Mouse (Mus musculus): ENCODE measurements around the gene Trim71.
A peak's percentile ranks its signal among the peaks of the same experiment; 100 is the strongest.
"Not testable (repeated sequence)": the region's sequence is repeated elsewhere in the genome, so short reads cannot be mapped to it uniquely, and the experiment has no call there.

Trim71 gene

DNA sequence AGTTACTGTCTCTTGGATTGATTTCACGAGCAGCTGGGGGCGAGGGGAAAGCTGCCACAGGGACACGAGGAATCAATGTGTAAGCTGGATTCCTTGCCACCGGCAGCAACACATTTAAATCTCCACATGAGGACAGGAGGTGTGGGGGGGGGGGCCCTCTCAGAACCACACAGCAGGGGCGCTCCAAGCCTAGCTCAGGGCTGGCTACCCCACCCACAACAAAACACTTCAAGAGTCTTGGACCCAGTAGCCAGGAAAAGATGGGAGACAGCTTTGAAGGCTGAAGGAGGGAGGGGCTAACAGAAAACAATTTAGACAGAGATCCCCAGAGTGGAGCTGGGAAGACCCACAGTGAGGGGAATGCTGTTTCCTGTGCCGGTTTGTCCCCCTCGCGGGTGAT, 38.3 kb downstream of the Trim71 start:
- DNase-seq (ENCODE audit: low spot score), result no peak

- DNase-seq (ENCODE audit: low spot score), result no peak
Observed at GRCm38 (mm10) chr9:114525073-114525633, 39.0 kb downstream of the Trim71 start.

- no peak for DNase-seq (ENCODE audit: low spot score)
Observed at GRCm38 (mm10) chr9:114522501-114522900, 41.7 kb downstream of the Trim71 start.

- DNase-seq (ENCODE audit: low spot score), result no peak
Observed at GRCm38 (mm10) chr9:114522041-114522440, 42.1 kb downstream of the Trim71 start.

DNA sequence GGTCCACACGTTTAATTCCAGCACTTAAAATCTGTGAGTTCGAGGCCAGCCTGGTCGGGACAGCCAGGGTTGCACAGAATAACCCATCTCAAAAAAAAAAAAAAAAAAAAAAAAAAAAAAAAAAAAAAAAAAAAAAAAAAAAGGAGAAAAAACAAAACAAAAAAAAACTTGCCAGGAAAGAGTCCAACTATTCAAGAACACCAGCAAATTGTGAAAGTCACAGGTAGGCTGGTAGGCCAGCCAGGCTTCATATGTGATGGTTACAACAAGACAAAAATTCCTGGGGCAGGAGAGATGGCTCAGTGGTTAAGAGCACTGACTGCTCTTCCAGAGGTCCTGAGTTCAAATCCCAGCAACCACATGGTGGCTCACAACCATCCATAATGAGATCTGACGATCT, 43.6 kb downstream of the Trim71 start:
- DNase-seq (ENCODE audit: low spot score), result not testable (repeated sequence)

DNA sequence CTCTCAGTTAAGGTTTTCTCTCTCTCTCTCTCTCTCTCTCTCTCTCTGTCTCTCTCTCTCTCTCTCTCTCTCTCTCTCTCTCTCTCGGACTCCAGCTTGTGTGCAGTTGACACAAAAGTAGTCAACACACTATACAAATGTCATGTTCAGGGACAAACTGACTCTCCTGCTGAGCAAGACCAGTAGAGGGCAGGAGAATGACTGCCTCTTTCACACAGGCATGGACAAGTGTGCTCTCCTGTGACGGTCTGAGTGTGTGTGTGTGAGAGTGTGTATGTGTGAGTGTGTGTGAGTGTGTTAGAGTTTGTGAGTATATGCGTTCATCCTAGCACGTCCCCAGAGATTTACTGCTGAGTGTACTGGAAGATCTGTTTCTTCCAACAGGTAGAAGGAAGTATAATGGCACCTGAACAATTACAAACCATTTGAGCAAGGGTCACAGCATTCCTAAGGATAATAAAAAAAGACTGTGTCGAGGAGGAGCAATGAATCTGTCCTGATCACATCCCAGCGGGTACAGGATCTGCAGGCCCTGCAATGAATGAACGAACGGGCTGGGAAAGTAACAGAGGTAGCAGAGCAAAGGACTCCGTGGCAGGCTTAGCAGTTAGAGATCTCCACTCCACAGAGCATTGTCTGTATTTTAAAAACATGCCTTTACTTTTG, 45.2 kb downstream of the Trim71 start:
- DNase-seq (ENCODE audit: low spot score), result no peak

GRCm38 (mm10) chr9:114517924-114518497, 46.2 kb downstream of the Trim71 start:
- no peak for DNase-seq (ENCODE audit: low spot score)

GRCm38 (mm10) chr9:114515364-114515763, 48.8 kb downstream of the Trim71 start, which contains the start of gene C130032M10Rik:
Gene C130032M10Rik, plus strand, starts transcription at chr9:114515697.
- no peak for DNase-seq (ENCODE audit: low spot score)

- no peak for DNase-seq (ENCODE audit: low spot score)
Observed at GRCm38 (mm10) chr9:114512831-114513230, 51.3 kb downstream of the Trim71 start.

DNA sequence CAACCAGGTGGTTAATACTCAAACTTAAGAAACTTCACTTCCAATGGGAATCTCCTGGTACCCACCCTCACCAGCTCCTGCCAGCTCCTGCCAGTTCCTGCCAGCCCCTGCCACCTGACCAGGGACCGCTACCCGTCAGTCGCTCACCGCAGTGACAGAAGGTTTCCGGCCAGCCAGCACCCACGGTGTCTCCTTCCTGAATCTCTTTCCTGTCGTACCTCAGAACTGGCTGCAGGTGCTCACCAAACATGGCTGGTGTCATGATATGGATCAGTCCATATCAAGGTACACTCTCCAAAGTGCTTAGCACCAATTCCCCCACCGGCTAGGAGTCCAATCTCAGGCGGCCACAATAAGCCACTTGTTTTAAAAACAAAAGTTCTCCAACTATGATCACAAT, 54.4 kb downstream of the Trim71 start:
- no peak for DNase-seq (ENCODE audit: low spot score)

DNA sequence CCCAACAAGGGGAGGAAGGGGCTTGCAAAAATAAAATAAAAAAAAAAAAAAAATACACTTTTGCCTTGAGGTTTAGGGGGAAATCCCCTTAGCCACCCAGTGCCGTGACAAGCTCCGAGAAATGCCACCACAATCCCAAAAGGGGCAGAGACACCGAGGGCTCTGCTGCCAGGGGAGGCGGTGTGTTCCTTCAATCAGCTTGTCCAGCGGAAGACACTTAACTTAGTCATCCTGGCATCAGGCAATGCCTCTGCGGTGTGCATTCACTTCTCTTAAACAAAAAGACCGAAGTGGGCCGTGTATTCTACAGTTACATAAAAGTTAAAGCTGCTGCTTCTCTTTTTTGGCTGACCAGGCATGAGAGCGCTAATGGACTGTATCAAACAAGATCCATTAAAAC, 56.7 kb downstream of the Trim71 start:
- DNase-seq (ENCODE audit: low spot score), result no peak

DNA sequence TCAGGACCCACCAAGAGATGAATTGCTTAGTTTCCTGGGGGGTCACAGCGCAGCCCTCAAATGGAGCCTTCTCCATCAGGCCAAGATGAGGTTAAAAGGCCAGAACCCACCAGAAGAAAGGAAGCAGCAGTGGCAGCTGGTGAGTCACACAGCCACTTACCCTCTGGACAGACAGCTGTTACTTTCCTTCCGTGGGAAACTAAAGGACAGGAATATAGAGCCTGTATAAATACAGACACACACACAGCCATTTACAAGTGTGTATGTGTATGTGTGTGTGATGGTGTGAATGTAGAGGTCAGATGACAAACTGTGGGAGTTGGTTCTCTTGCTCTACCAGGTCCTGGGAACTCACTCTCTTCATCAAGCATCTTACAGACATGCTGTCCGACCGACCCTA, 57.6 kb downstream of the Trim71 start:
- DNase-seq (ENCODE audit: low spot score), result no peak

DNA sequence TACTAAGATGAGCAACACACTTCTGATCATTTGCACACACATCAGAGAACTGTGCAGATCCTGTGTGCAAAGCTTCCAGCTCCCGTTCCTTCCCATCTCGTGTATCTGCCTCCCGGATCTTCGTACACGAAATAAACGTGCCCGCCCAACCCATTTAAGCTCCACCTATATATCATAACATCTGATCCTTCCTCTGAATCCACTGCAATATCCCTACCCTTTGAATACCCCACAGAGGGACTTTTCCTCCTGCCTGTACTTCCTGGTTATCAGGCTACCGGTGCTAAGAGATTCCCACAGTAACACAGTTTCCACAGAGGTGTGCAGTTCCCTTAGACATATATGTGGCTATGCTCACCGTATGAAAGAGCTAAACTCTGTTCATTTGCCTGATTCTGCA, 59.4 kb downstream of the Trim71 start, which contains the start of gene Ccr4:
Ccr4 (minus strand) TSS at position 101 of the 400 bp plus-strand sequence.
- DNase-seq (ENCODE audit: low spot score), result no peak

DNA sequence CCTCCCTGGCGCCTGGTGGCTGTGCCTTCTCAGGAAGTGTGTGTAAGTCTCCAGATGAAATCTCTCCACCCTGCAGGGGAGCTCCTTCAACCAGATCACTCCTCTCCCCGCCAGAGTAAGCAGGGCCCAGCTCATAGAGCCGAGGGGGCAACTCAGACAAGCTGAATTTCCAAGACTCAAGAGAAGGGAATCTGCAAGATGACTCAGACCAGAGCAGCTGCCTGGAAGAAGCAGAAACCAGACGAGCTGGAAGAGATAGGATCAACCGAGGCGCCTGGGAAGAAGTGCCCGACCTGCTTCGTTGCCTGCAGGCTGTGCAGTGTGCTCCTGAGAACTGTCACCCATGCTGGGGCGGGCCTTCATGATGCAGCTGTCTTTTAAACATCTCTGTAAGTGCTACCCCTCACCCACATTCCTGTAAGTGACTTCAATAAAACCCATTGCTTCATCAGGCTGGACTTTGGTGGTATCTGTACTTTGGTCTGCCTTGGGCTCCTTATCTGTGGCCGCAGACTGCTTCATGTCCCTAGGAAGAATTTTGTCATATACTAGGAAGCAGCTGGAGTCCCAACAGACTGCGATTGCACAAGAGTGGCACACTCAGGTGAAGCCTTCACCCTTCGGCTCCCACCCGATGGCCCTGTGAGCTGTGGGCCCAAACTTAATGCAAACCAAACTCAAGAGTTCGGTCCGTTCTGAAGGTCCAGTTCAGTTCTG, 61.3 kb downstream of the Trim71 start:
- DNase-seq (ENCODE audit: low spot score), result peak; percentile 70

- DNase-seq (ENCODE audit: low spot score), result no peak
Observed at GRCm38 (mm10) chr9:114501913-114502312, 62.3 kb downstream of the Trim71 start.

DNA sequence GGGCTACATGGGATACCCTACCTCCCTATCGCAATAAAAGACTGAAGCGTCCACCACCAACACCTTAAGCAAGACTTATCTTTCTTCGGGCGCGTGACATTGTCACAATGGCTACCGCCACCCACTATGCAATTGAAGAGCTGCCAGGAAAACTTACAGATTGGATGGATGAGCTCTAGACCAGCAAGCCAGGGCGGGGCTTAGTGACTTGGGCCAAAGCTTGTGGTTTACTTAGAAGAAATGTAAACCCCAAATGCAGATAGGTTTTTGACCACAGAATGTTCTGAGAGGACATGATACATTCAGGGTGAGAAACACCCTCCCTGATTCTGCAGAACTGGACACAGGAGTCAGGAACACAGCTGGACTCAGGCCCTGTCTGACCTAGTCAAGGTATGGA, 63.1 kb downstream of the Trim71 start:
- DNase-seq (ENCODE audit: low spot score), result no peak

GRCm38 (mm10) chr9:114499783-114500515, 64.2 kb downstream of the Trim71 start:
- DNase-seq (ENCODE audit: low spot score), result peak; percentile 68

- peak; percentile 92 for DNase-seq (ENCODE audit: low spot score)
Observed at GRCm38 (mm10) chr9:114498218-114498617, 66.0 kb downstream of the Trim71 start.

- no peak for DNase-seq (ENCODE audit: low spot score)
Observed at GRCm38 (mm10) chr9:114496469-114496868, 67.7 kb downstream of the Trim71 start.

GRCm38 (mm10) chr9:114487481-114488258, 76.5 kb downstream of the Trim71 start:
- no peak for DNase-seq (ENCODE audit: low spot score)

- DNase-seq (ENCODE audit: low spot score), result no peak
Observed at GRCm38 (mm10) chr9:114486808-114487207, 77.4 kb downstream of the Trim71 start.

Data from urinary bladder, postnatal 14 days (tissue).